Mouse (Mus musculus) heart, embryonic 16.5 days (tissue): ENCODE measurements around the gene Hoxb8. TPM values are rescaled to one million over a fixed set of nuclear protein-coding genes. Genes with fewer than 3 reads are reported as not detected.

Experiments used
- ATAC-seq: fragments of 200-750 bp; cut with Nextera tagmentation; replicated peaks from 2 replicates; pipeline ENCODE4 v1.8.0; 2017; ENCODE audit warnings: moderate number of reproducible peaks; ENCODE audit not compliant: insufficient read depth, low FRiP score; ENCODE audit errors: extremely low read depth
- H3K27ac ChIP-seq: fragments of 300-500 bp; sonication (generic); 2 replicates; pipeline ENCODE4 v1.5.1; 2014; ENCODE audit warnings: mild to moderate bottlenecking, low read length, control low read depth, moderate library complexity
- H3K27me3 ChIP-seq: fragments of 300-500 bp; sonication (generic); 2 replicates; pipeline ENCODE4 v1.6.1; 2014; ENCODE audit warnings: low read length, mixed read lengths; ENCODE audit not compliant: control insufficient read depth, insufficient read depth
- H3K36me3 ChIP-seq: fragments of 300-500 bp; sonication (generic); 2 replicates; pipeline ENCODE4 v1.6.1; 2014; ENCODE audit not compliant: control insufficient read depth, insufficient read depth
- H3K4me1 ChIP-seq: fragments of 300-500 bp; sonication (generic); 2 replicates; pipeline ENCODE4 v1.6.1; 2014; ENCODE audit warnings: low read length, mixed read lengths; ENCODE audit not compliant: control insufficient read depth, insufficient read depth
- H3K4me2 ChIP-seq: fragments of 300-500 bp; sonication (generic); 2 replicates; pipeline ENCODE4 v1.6.1; 2014; ENCODE audit warnings: low read depth, mild to moderate bottlenecking, control low read depth, low read length
- H3K4me3 ChIP-seq: fragments of 300-500 bp; sonication (generic); 2 replicates; pipeline ENCODE4 v1.5.1; 2014; ENCODE audit warnings: mild to moderate bottlenecking, control low read depth, low read length
- H3K9ac ChIP-seq: fragments of 300-500 bp; sonication (generic); 2 replicates; pipeline ENCODE4 v1.6.1; 2014; ENCODE audit warnings: low read length, control low read depth
- H3K9me3 ChIP-seq: fragments of 300-500 bp; sonication (generic); replicated peaks from 2 replicates; pipeline ENCODE4 v1.6.1; 2016; ENCODE audit warnings: low read length; ENCODE audit not compliant: control insufficient read depth
- WGBS: fragments of 180-500 bp; shearing (Covaris S2); extraction: QIAGEN DNeasy Blood & Tissue Kit; methylation state at CpG from one replicate; pipeline ENCODE4 v1.1.7; 2014; 5-methylcytosine and 5-hydroxymethylcytosine counted together
- polyA plus RNA-seq: library from polyadenylated mRNA; unstranded; fragments of >200 nt; fragmentation: Nextera tagmentation; extraction: Ambion mirVana; gene quantifications from 2 replicates; pipeline ENCODE4 v1.2.1, GENCODE M21; 2015

The Hoxb8 gene
- polyA plus RNA-seq, 1 experiment from 2014 or later: not detected

DNA sequence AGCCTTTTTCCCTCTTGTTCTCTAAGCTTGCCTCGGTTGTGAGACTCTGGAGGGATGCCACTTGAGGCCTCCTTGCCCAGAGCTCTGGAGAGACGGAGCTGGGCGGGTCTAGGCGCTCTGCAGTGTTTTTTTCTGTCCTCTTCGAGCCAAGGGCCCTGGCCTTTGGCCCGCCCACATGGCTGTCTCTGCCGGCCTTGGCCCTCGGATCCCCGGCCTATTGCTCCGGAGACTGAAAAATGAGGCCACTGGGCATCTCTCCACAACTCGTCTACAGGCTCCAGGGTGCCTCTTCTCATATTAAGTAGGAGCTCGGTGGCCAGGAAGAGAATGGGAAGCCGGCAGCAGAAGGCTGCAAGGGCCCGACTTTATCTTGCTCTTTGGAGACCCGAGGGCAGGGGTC is 20.1 kb downstream of the Hoxb8 start:
- no peaks in the 10 kb centered on the region for H3K36me3 ChIP-seq
- 6% methylated on average over 15 of the region's 15 CpGs for WGBS
- no peaks in the 10 kb centered on the region for H3K4me1 ChIP-seq
- H3K4me3 ChIP-seq: no peak overlapping the region
- no peak overlapping the region for H3K9ac ChIP-seq
- H3K27me3 ChIP-seq: peaks cover 97% of the 10 kb centered on the region
- H3K27ac ChIP-seq: no peak overlapping the region
- H3K4me2 ChIP-seq: no peak overlapping the region
- H3K9me3 ChIP-seq: no peaks in the 10 kb centered on the region
- no peak for ATAC-seq

DNA sequence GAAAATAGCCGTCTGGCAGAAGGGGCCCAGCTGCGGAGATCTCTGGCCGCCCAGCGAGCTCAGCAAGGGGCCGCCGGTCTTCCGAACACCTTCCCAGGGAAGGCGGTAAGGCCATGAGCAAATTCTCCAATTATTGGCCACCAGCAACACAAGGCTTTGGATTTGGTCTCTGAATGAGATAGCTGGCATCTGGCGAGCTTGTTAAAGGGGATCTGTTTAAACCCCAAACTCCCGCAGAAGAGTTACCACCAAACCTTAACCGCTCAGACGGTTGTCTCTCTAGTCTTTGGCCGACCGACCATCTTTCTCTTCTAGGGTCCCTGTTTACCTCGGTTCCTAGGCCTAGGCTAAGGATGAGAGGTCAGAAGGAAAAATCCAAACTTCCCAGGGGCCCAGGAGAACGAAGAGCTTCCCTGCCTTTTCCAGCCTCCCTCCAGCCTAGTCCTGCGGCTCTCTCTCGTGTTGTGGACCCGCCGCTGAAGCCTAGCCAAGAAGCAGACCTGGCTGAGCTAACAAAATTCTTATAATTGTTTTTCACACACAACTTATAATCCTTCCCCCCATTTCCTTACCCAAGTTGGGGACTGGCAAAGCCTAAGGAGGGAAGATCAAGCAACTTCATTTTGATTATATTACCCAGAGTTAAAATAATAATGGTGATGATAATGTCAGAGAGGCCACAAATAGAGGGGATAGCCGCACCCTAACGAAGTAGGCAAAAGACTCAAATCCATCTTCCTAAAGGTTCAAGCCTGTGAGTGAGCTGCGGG is 20.9 kb downstream of the Hoxb8 start:
- H3K27ac ChIP-seq: no peak overlapping the region
- no peak overlapping the region for H3K4me3 ChIP-seq

DNA sequence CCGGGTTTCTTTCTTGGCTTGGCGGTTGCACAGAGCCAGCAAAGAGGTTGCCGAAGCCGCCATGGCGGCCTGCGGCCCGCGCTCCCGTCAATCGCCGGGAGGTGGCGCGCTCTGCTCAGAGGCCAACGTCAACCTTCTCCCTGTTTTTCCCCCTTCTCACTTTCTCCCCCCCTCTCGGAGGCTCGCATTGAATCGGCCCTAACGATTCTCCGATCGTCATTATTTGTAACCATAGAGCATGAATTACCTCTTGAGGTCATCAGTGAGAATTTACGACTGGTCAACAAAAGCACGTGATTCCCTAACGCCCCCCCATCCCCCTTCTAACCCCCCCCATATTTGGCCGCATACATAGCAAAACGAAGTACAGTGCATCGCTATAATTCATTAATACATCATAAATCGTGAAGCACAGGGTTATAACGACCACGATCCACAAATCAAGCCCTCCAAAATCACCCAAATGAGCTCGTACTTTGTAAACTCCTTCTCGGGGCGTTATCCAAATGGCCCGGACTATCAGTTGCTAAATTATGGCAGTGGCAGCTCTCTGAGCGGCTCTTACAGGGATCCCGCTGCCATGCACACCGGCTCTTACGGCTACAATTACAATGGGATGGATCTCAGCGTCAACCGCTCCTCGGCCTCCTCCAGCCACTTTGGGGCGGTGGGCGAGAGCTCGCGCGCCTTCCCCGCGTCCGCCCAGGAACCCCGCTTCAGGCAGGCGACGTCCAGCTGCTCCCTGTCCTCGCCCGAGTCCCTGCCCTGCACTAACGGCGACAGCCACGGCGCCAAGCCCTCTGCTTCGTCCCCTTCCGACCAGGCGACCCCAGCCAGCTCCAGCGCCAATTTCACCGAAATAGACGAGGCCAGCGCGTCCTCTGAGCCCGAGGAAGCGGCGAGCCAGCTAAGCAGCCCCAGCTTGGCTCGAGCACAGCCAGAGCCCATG is 21.7 kb downstream of the Hoxb8 start, which contains the start of gene Hoxb5:
Hoxb5 (plus strand) TSS at position 186 of the 949 bp plus-strand sequence.
- H3K4me3 ChIP-seq: peak within 1 kb of the TSS; percentile 40
- H3K27ac ChIP-seq: no peak within 1 kb of the TSS
- no peaks in the 10 kb centered on the region for H3K36me3 ChIP-seq
- 1% methylated on average over 69 of the region's 69 CpGs for WGBS
- H3K4me1 ChIP-seq: no peaks in the 10 kb centered on the region
- H3K27me3 ChIP-seq: peaks cover 98% of the 10 kb centered on the region
- ATAC-seq: no peak
- no peaks in the 10 kb centered on the region for H3K9me3 ChIP-seq
- H3K4me2 ChIP-seq: peak within 1 kb of the TSS; percentile 53
- H3K9ac ChIP-seq: peak within 1 kb of the TSS; percentile 53; the same call in 1 of the 2 replicates

More for the DNA sequence above, 20.9 kb downstream of the Hoxb8 start:
- H3K4me1 ChIP-seq: no peaks in the 10 kb centered on the region
- ATAC-seq: no peak
- H3K9me3 ChIP-seq: no peaks in the 10 kb centered on the region
- WGBS: 13% methylated on average over 23 of the region's 23 CpGs
- no peaks in the 10 kb centered on the region for H3K36me3 ChIP-seq
- H3K27me3 ChIP-seq: peaks cover 97% of the 10 kb centered on the region
- H3K9ac ChIP-seq: no peak overlapping the region
- no peak overlapping the region for H3K4me2 ChIP-seq

DNA sequence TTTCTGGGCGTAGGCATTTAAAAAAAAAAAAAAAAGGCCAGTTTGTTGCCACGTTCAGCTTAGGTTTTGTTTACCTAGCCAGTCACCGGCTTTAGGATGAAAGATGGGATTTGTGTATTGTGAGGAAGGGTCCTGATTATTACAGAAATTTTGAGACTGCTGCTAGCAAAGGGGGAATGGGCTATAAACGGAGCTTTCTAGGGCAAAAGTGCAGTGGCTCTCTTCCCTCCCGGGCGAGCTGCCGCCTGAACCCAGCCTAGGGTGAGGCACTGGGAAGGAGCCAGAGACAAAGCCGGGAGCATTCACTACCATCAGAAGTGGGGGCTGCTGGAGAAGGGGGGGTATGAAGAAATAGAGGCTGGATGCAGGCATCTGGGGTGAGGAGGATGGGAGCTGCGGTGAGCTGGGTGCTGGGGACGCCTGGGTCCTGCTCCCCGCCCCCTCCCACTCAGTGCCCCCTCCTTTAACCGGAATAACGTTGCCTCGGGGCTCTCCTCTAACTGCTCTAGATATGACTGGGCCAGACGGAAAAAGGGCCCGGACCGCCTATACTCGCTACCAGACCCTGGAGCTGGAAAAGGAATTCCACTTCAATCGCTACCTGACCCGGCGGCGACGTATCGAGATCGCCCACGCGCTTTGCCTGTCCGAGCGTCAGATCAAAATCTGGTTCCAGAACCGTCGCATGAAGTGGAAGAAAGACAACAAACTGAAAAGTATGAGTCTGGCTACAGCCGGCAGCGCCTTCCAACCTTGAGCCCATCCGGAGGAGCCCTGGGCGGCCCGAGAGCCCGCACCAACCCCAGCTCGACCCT is 22.9 kb downstream of the Hoxb8 start:
- WGBS: 5% methylated on average over 38 of the region's 38 CpGs
- Histone ChIP-seq H3K4me1 (no peaks in the 10 kb centered on the region), H3K9me3 (no peaks in the 10 kb centered on the region), H3K4me3 (peak overlapping the region; percentile 40), H3K27ac (no peak overlapping the region), H3K36me3 (no peaks in the 10 kb centered on the region), H3K27me3 (peaks cover 100% of the 10 kb centered on the region), H3K9ac (peak overlapping the region; percentile 26; the same call in 1 of the 2 replicates), H3K4me2 (peak overlapping the region; percentile 53; the same call in 1 of the 2 replicates)
- ATAC-seq: no peak

DNA sequence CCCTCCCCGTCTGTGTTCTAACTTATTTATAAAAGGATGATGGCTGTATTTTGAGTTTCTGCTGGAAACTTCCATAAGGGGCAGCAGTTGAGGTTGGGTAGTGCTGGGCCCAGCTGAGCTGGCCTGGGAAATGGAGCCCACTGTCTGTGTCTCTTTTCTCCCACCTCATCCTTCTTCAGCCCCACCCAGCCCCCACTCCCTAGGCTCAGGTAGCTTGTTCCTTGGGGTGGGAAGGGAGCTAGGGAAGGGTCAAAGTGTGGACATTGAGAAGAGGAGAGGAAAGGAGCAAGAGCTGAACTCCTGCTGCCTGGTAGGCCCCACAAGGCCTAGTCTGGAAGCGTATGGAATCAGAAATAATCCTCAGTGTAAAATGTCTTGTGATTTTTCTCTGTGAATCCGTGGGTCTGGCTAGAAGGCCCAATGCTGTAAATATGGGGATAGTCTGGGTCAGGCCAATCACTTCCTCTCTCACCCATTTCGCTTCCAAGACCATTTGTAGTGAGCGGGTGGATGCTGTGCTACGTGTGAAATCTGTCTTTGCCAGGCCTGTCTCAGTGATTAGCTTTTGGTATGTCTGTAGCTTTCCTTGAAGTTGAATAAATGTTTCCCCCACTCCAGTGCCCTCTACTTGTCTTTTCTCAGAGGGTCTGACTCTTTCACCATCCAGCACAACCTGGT is 23.9 kb downstream of the Hoxb8 start:
- Histone ChIP-seq H3K9me3 (no peaks in the 10 kb centered on the region), H3K4me3 (no peak overlapping the region), H3K4me1 (no peaks in the 10 kb centered on the region), H3K9ac (no peak overlapping the region), H3K27ac (no peak overlapping the region), H3K36me3 (no peaks in the 10 kb centered on the region), H3K27me3 (peaks cover 100% of the 10 kb centered on the region), H3K4me2 (no peak overlapping the region; the same call in 1 of the 2 replicates)
- WGBS: 64% methylated on average over 6 of the region's 6 CpGs
- ATAC-seq: no peak

DNA sequence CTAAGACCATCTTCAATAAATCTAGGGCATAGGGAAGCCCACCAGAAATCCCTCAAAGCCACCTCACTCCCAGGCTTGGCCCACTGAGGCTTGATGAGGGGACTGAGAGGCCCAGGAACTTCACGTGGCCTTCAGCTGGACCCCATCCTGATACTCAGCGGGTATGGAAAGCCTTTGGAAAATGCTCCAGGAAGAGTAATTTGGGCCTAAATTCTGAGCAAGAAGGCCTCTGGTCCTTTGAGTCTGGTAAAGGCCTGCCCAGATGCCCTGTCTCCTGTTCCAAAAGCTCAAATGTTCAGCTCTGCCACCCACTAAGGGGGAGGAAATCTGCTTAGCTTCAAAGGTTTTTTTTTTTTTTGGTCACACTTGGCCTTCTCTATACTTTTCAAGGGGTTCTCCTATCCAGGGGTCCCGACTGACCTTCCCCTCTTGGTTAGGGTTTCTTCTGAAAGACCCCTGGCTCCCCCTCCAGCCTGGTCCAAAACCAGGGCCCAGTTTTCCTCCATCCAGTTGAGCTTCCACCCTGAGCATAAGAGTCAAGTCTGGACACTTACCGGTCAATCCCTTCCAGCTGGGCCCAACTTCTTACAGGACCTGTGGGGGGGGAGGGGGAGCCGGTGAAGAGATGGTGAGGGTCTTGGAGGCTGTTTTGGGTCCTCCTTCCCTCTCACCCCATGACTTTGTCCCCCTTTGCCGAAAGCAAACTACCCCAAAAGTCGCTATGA is 24.6 kb downstream of the Hoxb8 start:
- no peaks in the 10 kb centered on the region for H3K9me3 ChIP-seq
- no peak overlapping the region for H3K9ac ChIP-seq
- ATAC-seq: no peak
- peaks cover 99% of the 10 kb centered on the region for H3K27me3 ChIP-seq
- H3K4me3 ChIP-seq: no peak overlapping the region
- H3K36me3 ChIP-seq: no peaks in the 10 kb centered on the region
- no peak overlapping the region for H3K4me2 ChIP-seq
- H3K27ac ChIP-seq: no peak overlapping the region
- H3K4me1 ChIP-seq: no peaks in the 10 kb centered on the region
- 31% methylated on average over 7 of the region's 7 CpGs for WGBS

DNA sequence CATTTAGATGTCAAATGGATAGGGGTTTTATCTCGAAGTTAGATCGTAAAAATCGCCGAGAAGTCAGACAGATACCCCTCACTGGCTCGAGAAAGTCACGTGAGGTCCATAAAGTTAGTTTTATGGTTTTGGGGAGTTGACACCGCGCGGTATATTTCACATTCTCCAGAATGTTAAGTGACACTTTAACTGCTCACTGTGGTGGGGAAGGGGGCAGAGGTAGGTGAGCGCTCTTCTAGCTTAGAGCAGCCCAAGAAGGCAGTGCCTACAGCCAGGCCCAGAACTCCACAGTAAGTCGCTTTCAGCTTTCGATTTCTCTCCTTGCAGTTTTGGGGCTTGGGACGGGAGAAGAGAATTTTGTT is 25.2 kb downstream of the Hoxb8 start:
- no peaks in the 10 kb centered on the region for H3K9me3 ChIP-seq
- no peak overlapping the region for H3K4me3 ChIP-seq
- no peak for ATAC-seq
- peaks cover 96% of the 10 kb centered on the region for H3K27me3 ChIP-seq
- 0 out of 2 replicates have a peak, but pooled peaks cover 2% of the 10 kb centered on the region for H3K4me1 ChIP-seq
- no peak overlapping the region for H3K27ac ChIP-seq
- H3K9ac ChIP-seq: no peak overlapping the region
- no peaks in the 10 kb centered on the region for H3K36me3 ChIP-seq
- H3K4me2 ChIP-seq: no peak overlapping the region
- WGBS: 20% methylated on average over 13 of the region's 13 CpGs

DNA sequence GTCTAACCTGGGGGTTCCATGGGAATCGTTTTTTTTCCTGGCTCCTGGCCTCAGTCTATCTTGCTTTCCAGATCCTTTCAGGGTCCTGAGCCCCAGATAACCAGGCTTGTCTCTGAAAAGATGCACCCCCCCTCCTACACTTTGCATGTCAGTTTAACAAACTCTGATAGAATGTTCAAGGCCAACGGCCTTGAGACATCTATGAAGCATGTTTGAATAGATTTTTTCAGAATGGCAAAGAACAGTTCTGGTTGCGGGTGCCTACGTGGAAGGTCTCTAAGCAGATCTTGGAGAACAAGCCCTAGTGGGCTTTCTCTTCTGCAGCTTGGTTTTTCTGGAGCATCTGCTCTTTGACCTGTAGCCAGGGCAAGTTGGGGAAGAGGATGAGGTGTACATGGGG is 27.1 kb downstream of the Hoxb8 start:
- Histone ChIP-seq H3K27ac (no peak overlapping the region), H3K36me3 (no peaks in the 10 kb centered on the region), H3K4me1 (0 out of 2 replicates have a peak, but pooled peaks cover 2% of the 10 kb centered on the region), H3K27me3 (peaks cover 96% of the 10 kb centered on the region), H3K4me2 (no peak overlapping the region), H3K9me3 (no peaks in the 10 kb centered on the region), H3K9ac (no peak overlapping the region), H3K4me3 (no peak overlapping the region)
- WGBS: 35% methylated on average over 4 of the region's 4 CpGs
- ATAC-seq: no peak
